In the genomic region with DNA sequence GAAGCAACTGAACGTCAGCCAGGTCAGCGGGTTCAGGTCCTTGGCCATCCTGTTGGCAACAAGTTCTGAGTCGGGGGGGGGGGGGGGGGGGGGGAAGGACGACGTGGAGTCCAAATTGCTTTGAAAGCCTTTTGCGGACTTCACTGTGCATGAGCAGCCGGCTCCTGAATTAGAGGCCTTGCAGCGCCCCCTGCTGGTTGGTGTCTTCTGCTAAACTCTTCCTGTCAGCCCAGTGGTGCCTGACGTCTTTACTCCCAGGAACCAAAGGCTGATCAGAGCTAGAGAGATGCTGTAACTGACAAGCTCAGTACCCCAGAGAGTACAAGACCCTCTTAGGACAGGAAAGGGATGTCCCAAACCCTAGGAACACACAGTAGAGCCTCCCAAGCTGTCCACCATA, we compare ENCODE assay signal across 9 mouse cellular contexts. TPM values are rescaled to one million over a fixed set of nuclear protein-coding genes. Genes with fewer than 3 reads are reported as not detected.
A peak's percentile ranks its signal among the peaks of the same experiment; 100 is the strongest.
DNase-seq lines count a peak whose midpoint lies in the region; ATAC-seq and TF ChIP-seq lines count a peak whose summit lies in the region.
"Had no signal": no experiment of that assay in that cellular context is flagged by ENCODE, and none has a peak within 500 bp of the region (broad histone marks: within the 10 kb centered on the region; RNA-seq: fewer than 3 reads in every experiment).

No protein-coding gene starts in this region.

- 5% methylated on average over 8 of the region's 9 CpGs for WGBS in midbrain, embryonic 10.5 days
- WGBS in midbrain, embryonic 16.5 days, result under 1% methylated on average over 7 of the region's 9 CpGs
- WGBS in intestine, postnatal 0 days, result under 1% methylated on average over 8 of the region's 9 CpGs
- WGBS in midbrain, postnatal 0 days, result 1% methylated on average over 7 of the region's 9 CpGs
- WGBS in stomach, embryonic 16.5 days, result 3% methylated on average over 7 of the region's 9 CpGs

- no peak overlapping the region for H3K9ac ChIP-seq in midbrain, embryonic 16.5 days (ENCODE audit: low read depth, low read length)
- H3K9ac ChIP-seq in intestine, postnatal 0 days (ENCODE audit: low read depth, low read length), result no peak overlapping the region
- H3K9ac ChIP-seq in midbrain, postnatal 0 days (replicated peaks; ENCODE audit: low read length, poor library complexity, severe bottlenecking), result no peak overlapping the region
- H3K9ac ChIP-seq in stomach, embryonic 16.5 days (ENCODE audit: low read length), result no peak overlapping the region
- H3K9ac ChIP-seq: stomach, embryonic 15.5 days had no signal

- H3K4me1 ChIP-seq in midbrain, embryonic 10.5 days, result no peaks in the 10 kb centered on the region
- no peaks in the 10 kb centered on the region for H3K4me1 ChIP-seq in midbrain, embryonic 16.5 days (ENCODE audit: control insufficient read depth, insufficient read depth, low read length)
- no peaks in the 10 kb centered on the region for H3K4me1 ChIP-seq in intestine, postnatal 0 days (replicated peaks; ENCODE audit: control insufficient read depth, insufficient read depth, low read length)
- H3K4me1 ChIP-seq in midbrain, postnatal 0 days (ENCODE audit: insufficient read depth, low read length), result no peaks in the 10 kb centered on the region
- no peaks in the 10 kb centered on the region for H3K4me1 ChIP-seq in stomach, embryonic 16.5 days (ENCODE audit: control insufficient read depth, insufficient read depth, low read length)
- H3K4me1 ChIP-seq: stomach, embryonic 15.5 days had no signal

- peak; percentile 83 for TF ChIP-seq CTCF in intestine, postnatal 0 days (IDR thresholded peaks at IDR 0.05; ENCODE audit: low read depth)
- TF ChIP-seq CTCF in midbrain, postnatal 0 days (IDR thresholded peaks at IDR 0.05), result peak; percentile 86

- peaks cover 29% of the 10 kb centered on the region for H3K27me3 ChIP-seq in midbrain, embryonic 10.5 days (ENCODE audit: low read depth, poor library complexity, severe bottlenecking)
- no peaks in the 10 kb centered on the region for H3K27me3 ChIP-seq in midbrain, embryonic 16.5 days (ENCODE audit: control insufficient read depth, insufficient read depth, low read depth, low read length)
- no peaks in the 10 kb centered on the region for H3K27me3 ChIP-seq in intestine, postnatal 0 days (replicated peaks; ENCODE audit: control insufficient read depth, insufficient read depth, low read length)
- 0 out of 2 replicates have a peak, but pooled peaks cover 4% of the 10 kb centered on the region for H3K27me3 ChIP-seq in midbrain, postnatal 0 days (ENCODE audit: insufficient read depth, low read length)
- H3K27me3 ChIP-seq in stomach, embryonic 16.5 days (ENCODE audit: control insufficient read depth, insufficient read depth, low read length), result no peaks in the 10 kb centered on the region

- intact Hi-C loops in left cerebral cortex, postnatal 10 days (cut with DNase I), result no loop called here

- no peak overlapping the region for H3K4me3 ChIP-seq in midbrain, embryonic 10.5 days
- H3K4me3 ChIP-seq in midbrain, embryonic 16.5 days (ENCODE audit: low read depth, low read length), result no peak overlapping the region
- H3K4me3 ChIP-seq in intestine, postnatal 0 days (ENCODE audit: low read depth, low read length), result no peak overlapping the region
- no peak overlapping the region for H3K4me3 ChIP-seq in midbrain, postnatal 0 days (ENCODE audit: low read depth, low read length)
- H3K4me3 ChIP-seq in stomach, embryonic 16.5 days (replicated peaks; ENCODE audit: low read length), result no peak overlapping the region
- H3K4me3 ChIP-seq: stomach, embryonic 15.5 days had no signal

- no peak for ATAC-seq in midbrain, embryonic 16.5 days
- no peak for ATAC-seq in intestine, postnatal 0 days
- 0 out of 2 replicates have a peak, but pooled peaks have one; percentile 38 for ATAC-seq in midbrain, postnatal 0 days (ENCODE audit: low FRiP score)
- ATAC-seq in stomach, embryonic 16.5 days (ENCODE audit: insufficient read depth, low FRiP score), result peak; percentile 73; the same call in 1 of the 2 replicates

- peak; percentile 86 for DNase-seq in midbrain, embryonic 10.5 days (ENCODE audit: low spot score)
- DNase-seq in cerebellum, postnatal 10 days, result peak; percentile 97 to 99
- DNase-seq in frontal cortex, postnatal 10 days (ENCODE audit: low spot score in 2 of 2), result peak; percentile 75 to 85
- DNase-seq in left cerebral cortex, postnatal 10 days (ENCODE audit: extremely low spot score in 1 of 2, low spot score in 2 of 2), result peak; percentile 85 to 91
- peak; percentile 92 for DNase-seq in midbrain, postnatal 0 days (ENCODE audit: low spot score)

- H3K9me3 ChIP-seq in midbrain, embryonic 10.5 days (replicated peaks), result no peaks in the 10 kb centered on the region
- no peaks in the 10 kb centered on the region for H3K9me3 ChIP-seq in midbrain, embryonic 16.5 days (replicated peaks; ENCODE audit: control insufficient read depth, low read length, poor library complexity, severe bottlenecking)
- H3K9me3 ChIP-seq in intestine, postnatal 0 days (ENCODE audit: control insufficient read depth), result no peaks in the 10 kb centered on the region
- H3K9me3 ChIP-seq in midbrain, postnatal 0 days (ENCODE audit: low read length), result no peaks in the 10 kb centered on the region
- H3K9me3 ChIP-seq in stomach, embryonic 16.5 days (replicated peaks; ENCODE audit: control insufficient read depth, low read length), result 0 out of 2 replicates have a peak, but pooled peaks cover 3% of the 10 kb centered on the region
- H3K9me3 ChIP-seq: stomach, embryonic 15.5 days had no signal

- no peak overlapping the region for H3K4me2 ChIP-seq in midbrain, embryonic 16.5 days (ENCODE audit: low read length)
- no peak overlapping the region for H3K4me2 ChIP-seq in intestine, postnatal 0 days (replicated peaks; ENCODE audit: low read depth)
- no peak overlapping the region for H3K4me2 ChIP-seq in midbrain, postnatal 0 days (ENCODE audit: low read depth, low read length, poor library complexity, severe bottlenecking)
- no peak overlapping the region for H3K4me2 ChIP-seq in stomach, embryonic 16.5 days (ENCODE audit: low read depth, low read length)
- H3K4me2 ChIP-seq: stomach, embryonic 15.5 days had no signal

- no peaks in the 10 kb centered on the region for H3K36me3 ChIP-seq in midbrain, embryonic 10.5 days
- H3K36me3 ChIP-seq in midbrain, embryonic 16.5 days (ENCODE audit: control insufficient read depth, insufficient read depth, low read length), result no peaks in the 10 kb centered on the region
- no peaks in the 10 kb centered on the region for H3K36me3 ChIP-seq in intestine, postnatal 0 days (ENCODE audit: control insufficient read depth, insufficient read depth)
- H3K36me3 ChIP-seq in midbrain, postnatal 0 days (ENCODE audit: insufficient read depth, low read length), result no peaks in the 10 kb centered on the region
- no peaks in the 10 kb centered on the region for H3K36me3 ChIP-seq in stomach, embryonic 16.5 days (ENCODE audit: control insufficient read depth, insufficient read depth, low read length)
- H3K36me3 ChIP-seq: stomach, embryonic 15.5 days had no signal

- H3K27ac ChIP-seq in midbrain, embryonic 10.5 days (replicated peaks), result no peak overlapping the region
- no peak overlapping the region for H3K27ac ChIP-seq in midbrain, embryonic 16.5 days (ENCODE audit: low read length)
- H3K27ac ChIP-seq in intestine, postnatal 0 days (ENCODE audit: low read depth, low read length), result no peak overlapping the region
- no peak overlapping the region for H3K27ac ChIP-seq in midbrain, postnatal 0 days (ENCODE audit: low read depth, low read length)
- H3K27ac ChIP-seq in stomach, embryonic 16.5 days (ENCODE audit: low read length), result no peak overlapping the region
- H3K27ac ChIP-seq: stomach, embryonic 15.5 days had no signal

RNA-seq across cellular contexts. Expression of gene Fbxo21, which starts 43.7 kb away (rescaled TPM):
- polyA plus RNA-seq in midbrain, embryonic 10.5 days (2016; fragmentation: Nextera tagmentation; extraction: Ambion mirVana), result 105 and 118 TPM in 2 replicates
- polyA plus RNA-seq in midbrain, embryonic 16.5 days (2015; fragmentation: Nextera tagmentation; extraction: Ambion mirVana), result 173 and 181 TPM in 2 replicates
- polyA plus RNA-seq in intestine, postnatal 0 days (2015; fragmentation: Nextera tagmentation; extraction: Ambion mirVana), result 20.7 and 21.2 TPM in 2 replicates
- 100 to 1,000 TPM; 124 to 130 TPM for total RNA-seq in left cerebral cortex, postnatal 10 days (2021)
- total RNA-seq in midbrain, postnatal 0 days (2014; rRNA removed), result 203 and 212 TPM in 2 replicates
- polyA plus RNA-seq in midbrain, postnatal 0 days (2015; fragmentation: Nextera tagmentation; extraction: Ambion mirVana), result 149 and 156 TPM in 2 replicates
- polyA plus RNA-seq in stomach, embryonic 16.5 days (2015; fragmentation: Nextera tagmentation; extraction: Ambion mirVana), result 56.7 and 57.5 TPM in 2 replicates

Comparison
In these comparisons a context has a peak if more than half of its experiments do, and no peak if none do; other contexts are left out.
1. ATAC-seq: peak in midbrain, postnatal 0 days (single experiment) and stomach, embryonic 16.5 days (single experiment); none in midbrain, embryonic 16.5 days (single experiment) and intestine, postnatal 0 days (single experiment).
2. Peak in every context shown above with its lines, with median percentiles within 50 percentile points of each other: DNase-seq.